Mouse (Mus musculus): ENCODE measurements around the gene Dusp19.

Gene Dusp19

DNA sequence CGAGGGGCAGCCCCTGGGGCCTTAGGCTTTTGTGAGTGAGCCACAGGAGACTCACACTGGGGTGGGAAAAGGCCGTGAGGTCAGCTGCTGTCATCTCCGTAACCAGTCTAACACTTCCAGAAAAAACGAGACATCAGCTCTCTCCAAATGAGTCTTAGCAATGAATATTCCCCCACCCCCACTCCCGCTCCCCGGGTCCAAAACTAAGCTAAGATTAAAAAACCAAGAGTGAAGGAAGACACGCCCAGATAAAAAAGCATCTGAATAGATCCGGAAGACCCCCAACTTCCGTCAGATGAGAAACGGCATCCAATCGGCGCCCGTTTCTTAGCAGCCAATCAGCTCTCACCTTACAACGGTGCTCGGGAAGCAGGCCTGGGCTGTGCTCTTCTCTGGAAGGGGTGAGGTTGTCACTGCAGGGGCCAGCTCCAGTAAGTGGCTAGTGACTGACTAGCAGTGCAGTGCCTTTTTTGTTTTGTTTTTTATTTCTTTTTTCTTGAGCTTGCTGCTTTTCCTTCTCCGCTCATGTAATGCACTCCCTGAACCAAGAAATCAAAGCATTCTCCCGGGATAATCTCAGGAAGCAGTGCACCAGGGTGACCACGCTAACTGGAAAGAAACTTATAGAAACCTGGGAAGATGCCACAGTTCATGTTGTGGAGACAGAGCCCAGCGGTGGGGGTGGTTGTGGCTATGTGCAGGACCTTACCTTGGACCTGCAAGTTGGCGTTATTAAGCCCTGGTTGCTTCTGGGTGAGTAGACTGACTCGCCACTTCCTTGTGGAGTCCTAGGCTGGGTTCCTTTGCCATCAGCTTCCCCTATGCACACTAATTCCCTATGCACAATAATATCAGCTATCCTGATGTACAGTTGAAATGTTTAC is at the start of gene Dusp19, which contains the start of gene Nup35:
Dusp19 (plus strand) TSS at position 192 of the 884 bp plus-strand sequence.
Nup35 (plus strand) TSS at position 383 of the 884 bp plus-strand sequence.
- peak; percentile 98 for ATAC-seq (ENCODE audit: low TSS enrichment)

DNA sequence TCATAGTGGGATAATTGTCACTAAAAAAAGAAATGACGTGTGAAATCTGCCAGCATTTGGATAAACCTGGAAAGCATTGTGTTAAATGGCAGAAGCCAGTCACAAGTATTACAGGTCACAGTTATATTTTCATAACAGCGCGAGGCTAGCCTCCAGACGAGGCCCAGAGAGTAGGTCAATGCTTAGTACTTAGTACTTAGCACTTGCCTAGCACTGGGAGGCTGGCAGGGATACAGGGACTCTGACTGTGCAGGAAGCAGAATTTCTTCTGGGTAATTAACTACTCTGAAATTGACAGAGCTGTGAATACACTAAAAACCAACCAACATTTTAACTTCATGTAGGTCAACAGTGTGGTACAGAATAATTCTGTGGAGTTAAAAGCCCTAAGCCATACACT is 49.4 kb upstream of the Dusp19 start:
- peak; percentile 53 for ATAC-seq (ENCODE audit: low TSS enrichment)

DNA sequence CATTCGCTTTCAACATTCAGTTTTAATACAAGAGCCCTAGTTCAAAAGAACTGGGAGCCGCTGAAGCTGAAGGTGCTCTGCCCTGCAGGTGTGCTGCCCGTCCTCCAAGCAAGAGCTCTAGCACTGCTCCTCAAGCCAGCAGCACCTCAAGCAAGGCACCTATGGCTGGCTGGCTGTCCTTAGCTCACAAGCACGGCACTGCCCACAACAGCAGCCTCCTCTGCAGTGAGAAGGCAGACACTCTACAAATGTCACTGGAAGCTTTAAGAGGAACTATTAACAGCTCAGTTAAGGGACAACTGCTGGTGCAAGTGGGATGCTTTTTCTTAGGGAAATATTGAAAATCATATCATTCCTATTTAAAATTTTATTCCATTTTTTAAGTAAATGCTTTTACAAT is 46.2 kb upstream of the Dusp19 start:
- peak; percentile 86 for ATAC-seq (ENCODE audit: low TSS enrichment)

DNA sequence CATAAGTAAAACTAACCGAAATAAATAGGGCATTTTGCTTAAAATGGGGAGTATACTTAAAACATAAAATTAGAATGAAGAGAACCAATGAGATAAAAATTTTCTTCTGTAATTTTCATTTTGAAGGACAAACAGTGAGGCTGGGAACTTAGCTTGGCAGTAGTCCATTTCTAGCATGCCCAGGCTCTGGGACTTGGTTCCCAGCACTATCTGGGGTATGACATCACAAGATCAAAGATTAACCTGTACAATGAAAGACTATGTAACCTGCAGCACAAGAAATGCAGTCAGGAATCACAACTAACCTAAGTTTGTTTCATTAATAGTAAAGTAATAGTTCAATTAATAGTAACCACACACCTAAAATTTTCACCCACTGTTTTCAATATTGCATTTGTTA is 39.6 kb upstream of the Dusp19 start:
- ATAC-seq (ENCODE audit: low TSS enrichment): no peak

DNA sequence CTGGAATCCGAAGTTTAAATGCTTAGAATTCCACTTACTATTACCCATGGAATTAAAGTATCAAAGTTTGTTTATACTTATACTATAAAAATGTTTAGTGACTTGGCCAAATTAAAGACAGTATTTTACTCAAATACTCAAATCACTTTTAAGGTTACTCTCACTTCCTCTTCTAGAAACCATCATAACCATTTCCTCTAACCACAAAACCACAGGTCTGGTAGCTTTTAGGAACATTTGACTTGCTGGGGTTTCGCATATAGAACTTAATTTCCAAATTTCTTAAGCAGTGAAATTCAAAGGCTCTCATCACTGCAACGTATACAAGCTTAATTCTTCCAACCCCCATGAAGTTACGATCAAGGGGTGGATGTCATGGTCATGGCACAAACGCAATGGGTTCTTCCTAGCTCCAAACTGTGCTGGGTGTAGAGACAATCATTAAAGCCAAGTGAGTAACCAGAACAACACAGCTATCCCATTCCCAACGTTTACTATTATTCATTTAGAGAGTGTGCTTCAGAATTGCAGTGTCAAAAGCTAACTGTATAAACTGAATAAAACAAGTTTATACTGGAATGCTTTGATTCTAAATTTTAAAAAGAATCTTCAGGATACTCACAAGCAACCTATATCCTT is 37.5 kb upstream of the Dusp19 start:
- no peak for ATAC-seq (ENCODE audit: low TSS enrichment)

DNA sequence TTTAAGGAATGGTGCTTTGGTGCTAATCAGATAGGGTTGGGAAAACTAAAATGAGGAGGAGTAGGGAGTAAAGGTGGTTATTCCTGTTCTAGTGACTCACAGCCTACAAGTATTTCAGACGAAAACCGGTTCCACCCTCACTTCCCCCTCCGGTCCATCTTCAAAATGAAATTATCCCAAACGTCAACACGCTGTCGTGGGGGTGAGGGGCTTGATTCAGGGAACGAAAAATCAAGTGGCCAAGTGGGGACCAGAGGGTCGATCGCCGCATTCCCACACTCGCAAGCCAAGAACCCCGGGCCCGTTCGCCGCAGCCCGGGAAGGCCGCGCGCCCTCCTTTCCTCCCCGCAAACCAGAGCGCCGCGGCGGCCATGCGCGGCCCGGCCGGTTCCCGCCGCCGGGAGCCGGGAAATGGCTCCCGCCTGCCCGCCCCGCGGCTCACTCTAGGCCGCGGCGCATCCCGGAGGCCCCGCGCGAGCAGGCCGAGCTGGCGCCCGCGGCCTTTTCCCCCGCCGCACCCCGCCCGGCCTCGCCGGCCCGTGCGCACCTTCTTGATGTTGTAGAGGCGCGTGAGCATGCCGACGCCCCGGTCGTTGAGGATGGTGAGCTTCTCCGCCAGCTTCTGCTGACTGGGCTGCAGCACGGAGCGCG is 36.4 kb upstream of the Dusp19 start:
- ATAC-seq (ENCODE audit: low TSS enrichment): peak; percentile 26

DNA sequence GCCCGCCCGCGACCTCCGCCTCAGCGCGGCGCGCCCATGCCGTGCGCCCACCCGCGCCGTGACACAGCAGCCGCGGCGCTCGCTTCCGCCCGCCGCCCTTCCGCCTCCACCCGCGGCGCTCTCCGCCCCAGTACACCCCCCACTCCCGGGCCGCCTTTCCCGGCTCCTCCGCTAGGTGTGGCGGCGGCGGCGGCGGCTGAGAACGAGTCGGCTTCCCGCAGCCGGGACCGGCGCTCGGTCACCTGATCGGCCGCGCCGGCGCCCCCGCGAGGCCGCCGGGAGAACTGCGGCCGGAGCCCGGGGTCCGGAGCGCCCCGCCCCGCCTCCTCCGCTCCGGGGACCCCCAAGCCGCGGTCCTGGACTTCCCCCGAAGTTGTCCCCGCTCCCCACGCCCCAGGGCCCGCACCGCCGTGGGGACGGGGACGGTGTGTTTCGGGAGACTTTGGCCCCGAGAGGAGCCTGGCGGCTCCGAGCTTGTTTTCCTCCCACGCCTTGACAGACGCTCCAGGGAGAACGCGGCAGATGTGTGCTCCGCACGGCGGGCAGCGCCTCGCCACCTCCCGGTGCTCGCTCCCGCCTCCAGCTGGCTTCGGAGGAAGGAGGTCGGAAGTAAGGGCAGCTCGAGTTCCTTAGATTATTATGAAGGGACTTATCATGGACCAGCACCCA is 35.7 kb upstream of the Dusp19 start, which contains the start of gene Nckap1:
Nckap1 (minus strand) TSS at position 338 of the 669 bp plus-strand sequence.
- peak; percentile 86 for ATAC-seq (ENCODE audit: low TSS enrichment)

DNA sequence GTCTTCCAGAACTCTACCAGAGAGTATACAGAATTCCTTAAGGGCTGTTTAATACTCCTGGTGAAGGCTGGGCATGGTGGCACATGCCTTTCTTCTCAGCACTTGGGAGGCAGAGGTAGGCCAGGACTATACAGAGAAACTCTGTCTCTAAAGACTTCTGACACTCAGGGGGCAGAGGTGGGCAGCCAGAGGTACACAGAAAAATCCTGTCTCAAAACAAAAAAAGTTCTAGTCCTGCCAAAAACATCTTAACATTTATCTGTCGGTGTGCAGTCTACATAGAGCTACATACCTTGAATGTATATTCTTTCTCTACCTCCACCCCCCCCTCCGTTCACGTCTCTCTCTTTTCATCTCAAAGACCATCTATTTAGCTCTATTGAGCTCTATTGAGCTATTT is 34.5 kb upstream of the Dusp19 start:
- ATAC-seq (ENCODE audit: low TSS enrichment): no peak

DNA sequence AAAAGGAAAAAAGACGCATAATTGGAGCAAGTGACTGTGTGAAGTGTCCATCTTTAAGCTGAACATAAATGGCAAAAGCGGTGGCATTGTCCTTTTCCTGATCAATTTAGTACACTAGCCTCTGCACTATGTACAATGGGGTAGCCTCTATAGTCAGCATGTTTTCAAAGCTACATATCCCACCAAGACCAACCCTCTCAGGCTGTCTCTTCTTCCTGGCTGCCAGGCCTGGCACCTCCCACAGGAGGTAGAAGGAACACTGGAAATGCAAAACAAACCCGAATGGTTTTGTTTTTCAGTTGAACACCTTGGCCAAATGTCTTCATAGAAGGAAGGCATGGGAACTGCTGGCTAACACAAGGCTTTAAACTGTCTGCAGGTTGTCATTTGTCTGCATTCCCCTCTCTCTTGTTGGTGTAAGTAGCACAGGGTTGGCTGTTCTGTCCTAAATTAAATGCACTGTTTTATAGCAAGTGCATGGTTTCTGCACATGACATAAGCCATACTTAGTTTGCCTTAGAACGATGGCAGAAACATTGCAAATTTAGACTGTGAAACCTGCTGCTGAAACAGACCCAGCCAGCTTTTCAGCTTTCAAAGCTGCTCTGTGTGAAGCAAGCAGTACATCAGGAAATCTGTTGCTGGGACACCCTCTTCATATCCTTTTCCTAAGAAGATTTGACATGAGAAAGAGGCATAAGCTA is 22.5 kb upstream of the Dusp19 start:
- peak; percentile 81 for ATAC-seq (ENCODE audit: low TSS enrichment)

DNA sequence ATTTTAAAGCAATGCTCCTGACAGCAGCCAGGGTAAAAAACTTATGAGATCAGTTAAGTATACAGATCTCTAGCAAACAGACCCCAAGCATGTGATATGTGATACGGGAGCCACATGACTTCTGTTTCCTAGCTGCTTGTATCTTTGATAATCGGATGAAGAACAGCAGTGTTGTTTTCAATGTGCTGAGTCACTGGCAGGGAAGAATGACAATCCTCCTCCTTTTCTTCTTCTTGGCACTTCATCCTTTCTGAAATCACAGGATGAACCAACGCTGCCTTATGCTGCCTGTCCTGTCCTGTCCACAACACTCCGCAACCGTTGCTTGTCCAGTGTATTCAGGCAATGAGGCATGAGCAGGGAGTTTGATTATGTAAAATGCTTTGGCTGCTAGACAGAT is 19.9 kb upstream of the Dusp19 start:
- ATAC-seq (ENCODE audit: low TSS enrichment): peak; percentile 51

DNA sequence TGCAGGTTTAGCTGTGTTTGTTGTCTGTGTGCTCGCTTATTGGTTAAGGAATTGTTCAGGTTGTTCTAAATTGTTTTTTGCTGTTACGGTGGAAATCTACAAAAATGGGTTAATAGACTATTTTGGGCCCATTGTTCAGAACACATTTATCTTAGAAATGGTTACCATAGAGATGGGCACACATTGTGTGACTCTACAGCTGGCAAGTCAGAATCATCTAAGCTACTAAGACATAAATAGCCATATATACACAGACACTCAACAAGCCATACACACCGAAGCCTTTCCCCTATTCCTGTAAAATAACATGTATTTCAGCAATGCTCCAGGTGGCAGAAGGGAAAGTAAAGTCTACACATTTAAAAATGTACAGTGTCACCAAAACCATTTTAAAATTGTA is 17.0 kb upstream of the Dusp19 start:
- ATAC-seq (ENCODE audit: low TSS enrichment): peak; percentile 69

DNA sequence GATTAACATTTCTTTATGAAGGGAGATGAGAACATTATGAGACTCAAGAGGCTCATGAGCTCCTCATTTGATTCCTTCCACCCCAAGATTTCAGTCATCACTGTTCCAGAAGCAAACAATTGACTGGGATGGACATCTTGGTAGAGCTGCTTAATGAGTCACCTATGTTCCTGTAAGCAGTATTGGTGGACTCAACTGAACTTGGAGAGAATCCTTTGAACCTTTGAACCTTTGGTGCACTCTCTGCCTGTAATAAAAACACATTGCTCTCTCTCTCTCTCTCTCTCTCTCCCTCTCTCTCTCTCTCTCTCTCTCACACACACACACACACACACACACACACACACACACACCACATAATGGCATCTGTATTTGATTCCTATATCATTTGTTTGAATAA is 16.2 kb upstream of the Dusp19 start:
- no peak for ATAC-seq (ENCODE audit: low TSS enrichment)

DNA sequence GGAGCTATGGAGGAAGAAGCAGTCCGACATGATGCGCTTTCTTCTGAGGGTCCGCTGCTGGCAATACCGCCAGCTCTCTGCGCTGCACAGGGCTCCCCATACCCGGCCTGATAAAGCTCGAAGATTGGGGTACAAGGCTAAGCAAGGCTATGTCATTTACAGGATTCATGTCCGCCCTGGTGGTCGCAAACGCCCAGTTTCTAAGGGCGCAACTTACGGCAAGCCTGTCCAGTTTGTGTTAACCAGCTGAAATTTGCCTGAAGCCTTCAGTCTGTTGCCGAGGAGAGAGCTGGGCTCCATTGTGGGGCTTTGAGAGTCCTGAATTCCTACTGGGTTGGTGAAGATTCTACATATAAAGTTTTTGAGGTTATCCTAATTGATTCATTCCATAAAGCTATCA is 14.1 kb upstream of the Dusp19 start:
- ATAC-seq (ENCODE audit: low TSS enrichment): no peak

DNA sequence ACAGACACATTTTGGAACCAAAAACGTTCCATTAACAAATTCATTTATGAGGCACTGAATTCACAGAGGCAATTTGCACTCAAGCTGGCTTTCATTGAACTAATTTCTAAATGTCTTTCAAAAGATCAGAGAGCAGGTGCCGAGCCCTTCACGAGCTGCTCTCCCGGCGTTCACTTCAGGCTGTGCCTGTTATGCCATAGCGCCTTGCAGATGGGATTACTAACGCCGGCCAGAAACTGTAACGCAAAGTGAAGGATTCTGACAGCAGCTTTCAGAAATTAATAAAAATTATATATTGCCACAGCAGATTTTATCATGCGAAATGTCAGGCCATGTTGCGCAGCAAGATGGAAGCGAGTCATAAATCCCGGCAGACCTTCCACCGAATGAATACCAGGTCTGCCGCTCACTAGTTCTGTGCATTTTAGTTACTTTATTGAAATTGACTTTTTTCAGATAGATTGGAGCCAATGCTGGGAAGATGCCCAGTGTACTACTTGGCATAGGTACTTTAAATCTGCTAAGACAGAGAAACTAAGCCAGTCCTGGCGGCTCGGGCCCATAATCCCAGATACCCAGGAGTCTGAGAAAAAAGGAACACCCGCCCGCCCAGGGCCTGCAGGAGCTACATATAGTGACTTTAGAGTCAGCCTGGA is 12.9 kb upstream of the Dusp19 start:
- ATAC-seq (ENCODE audit: low TSS enrichment): peak; percentile 69

DNA sequence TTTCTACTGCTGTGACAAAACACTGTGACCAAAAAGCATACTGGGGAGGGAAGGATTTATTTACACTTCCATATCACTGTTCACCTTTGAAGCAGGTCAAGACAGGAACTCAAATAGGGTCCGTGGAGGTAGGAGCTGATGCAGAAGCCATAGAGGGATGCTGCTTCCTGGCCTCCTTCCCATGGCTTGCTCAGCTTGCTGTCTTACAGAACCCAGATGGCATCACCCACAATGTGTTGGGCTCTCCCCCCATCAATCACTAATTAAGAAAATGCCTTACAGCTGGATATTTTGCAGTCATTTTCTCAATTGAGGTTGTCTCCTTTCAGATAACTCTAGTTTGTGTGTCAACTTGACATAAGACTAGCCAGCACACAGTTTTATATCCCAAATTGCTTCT is 4.6 kb upstream of the Dusp19 start:
- no peak for ATAC-seq (ENCODE audit: low TSS enrichment)

DNA sequence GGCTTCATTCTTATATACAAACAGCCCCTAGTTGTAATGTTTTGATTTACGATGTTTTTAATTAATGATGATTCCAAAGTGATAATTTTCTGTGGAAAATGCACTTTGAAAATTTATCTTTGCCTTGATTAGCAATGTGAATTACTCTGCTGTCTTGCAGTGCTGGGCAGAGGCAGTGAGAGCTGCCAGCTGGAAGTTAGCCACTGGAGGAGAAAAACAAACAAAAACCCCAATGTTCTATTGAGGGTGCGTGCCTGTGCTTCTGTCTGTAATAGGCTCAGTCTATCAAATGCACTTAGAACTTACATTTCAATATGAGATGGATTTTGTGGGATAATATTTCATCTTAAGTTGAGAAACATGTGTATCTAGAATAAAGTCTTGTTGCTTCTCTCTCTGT is 4.0 kb upstream of the Dusp19 start:
- 0 out of 2 replicates have a peak, but pooled peaks have one; percentile 36 for ATAC-seq (ENCODE audit: low TSS enrichment)

DNA sequence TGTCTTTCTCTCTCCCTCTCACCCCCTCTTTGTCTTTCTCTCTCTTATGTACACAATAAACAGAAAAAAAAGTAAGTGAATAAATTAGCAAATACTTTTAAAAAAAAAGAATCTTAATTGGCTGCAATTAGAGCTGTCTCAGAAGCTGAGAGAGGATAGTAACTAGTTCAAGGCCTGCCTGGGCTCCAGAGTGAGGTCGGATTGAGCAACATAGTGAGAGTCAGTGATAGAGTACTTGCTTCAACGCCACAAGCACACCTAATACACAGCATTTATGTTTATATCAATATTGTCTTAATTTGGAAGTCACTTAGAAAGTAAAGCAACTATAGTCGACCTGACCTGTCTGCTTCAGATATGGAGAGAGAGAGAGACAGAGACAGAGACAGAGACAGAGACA is 2.1 kb downstream of the Dusp19 start:
- no peak for ATAC-seq (ENCODE audit: low TSS enrichment)

DNA sequence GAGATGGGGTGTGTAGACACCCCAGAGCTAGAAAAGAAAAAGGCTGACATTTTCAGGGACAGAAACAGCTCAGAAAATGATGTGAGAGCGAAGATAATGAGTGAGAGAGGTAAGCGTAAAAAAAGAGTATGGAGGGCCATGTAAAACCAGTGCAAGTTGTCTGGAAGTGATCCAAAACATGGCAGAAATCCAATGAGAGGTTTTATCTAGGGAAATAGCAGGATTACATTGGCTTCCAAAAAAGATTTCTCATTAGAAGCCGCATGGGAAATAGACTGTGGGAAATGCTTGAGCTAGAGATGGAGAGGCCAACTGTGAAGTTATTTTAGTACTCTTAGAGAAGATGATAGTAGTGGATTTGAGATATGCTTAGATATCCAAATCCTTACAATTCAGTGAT is 5.1 kb downstream of the Dusp19 start:
- no peak for ATAC-seq (ENCODE audit: low TSS enrichment)

DNA sequence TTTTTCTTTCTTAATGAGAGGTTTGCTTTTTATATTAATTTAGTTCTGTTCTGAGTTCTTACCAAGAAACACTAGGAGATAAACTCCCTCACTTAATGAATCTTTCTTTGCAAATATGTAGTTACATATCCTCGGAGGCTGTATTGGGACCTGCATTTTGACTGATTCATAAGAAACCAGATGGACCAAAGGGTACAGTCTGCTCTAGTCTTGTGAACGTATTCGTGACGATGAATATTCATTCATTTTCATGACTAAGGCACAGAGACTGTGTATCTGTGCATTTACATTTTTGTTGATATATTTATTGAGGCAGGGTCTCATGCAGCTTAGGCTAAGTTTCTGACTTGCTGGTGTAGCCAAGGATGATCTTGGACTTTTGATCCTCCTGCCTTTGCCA is 7.7 kb downstream of the Dusp19 start:
- ATAC-seq (ENCODE audit: low TSS enrichment): peak; percentile 50

DNA sequence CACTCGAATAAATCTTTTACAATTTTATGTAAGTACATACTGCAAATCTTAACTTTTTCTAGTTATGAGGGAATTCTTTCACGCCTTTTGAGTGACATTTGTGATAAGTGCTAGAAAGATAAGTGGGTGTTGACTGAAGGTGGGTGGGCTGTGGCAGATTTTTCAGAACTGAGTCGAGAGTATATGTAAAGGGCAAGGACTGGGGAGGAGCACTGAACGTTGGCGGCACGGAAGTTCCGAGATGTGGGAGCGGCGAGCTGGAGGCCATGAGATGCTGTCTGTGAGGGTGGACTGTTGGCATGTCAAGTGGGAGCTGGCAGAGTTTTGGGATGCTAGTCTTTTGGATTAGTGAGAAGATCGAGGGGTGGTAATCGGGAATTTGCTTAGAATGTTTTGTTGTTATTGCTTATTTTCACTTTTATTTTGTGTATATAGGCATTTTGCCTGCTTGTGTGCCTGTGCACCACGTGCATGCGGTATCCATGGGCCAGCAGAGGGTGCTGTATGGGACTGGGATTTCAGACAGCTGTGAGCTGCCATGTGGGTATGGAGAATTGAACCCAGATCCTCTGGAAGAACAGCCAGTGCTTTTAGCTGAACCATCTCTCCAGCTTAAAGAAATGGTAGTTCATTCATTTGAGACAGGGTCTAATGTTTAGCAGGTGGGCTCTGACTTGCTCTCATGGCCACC is 15.6 kb downstream of the Dusp19 start:
- ATAC-seq (ENCODE audit: low TSS enrichment): peak; percentile 90
